Mouse (Mus musculus) cerebral cortex, adult 2 months (tissue): ENCODE data around the gene Adamtsl1.

Experiments used
- WGBS: fragments of 180-500 bp; shearing (Covaris S2); methylation state at CpG from one replicate; pipeline ENCODE4 v1.1.7; 2018; 5-methylcytosine and 5-hydroxymethylcytosine counted together

Adamtsl1 gene

GRCm38 (mm10) chr4:85513792-85514191 is at the start of gene Adamtsl1:
Gene Adamtsl1 (plus strand): TSS chr4:85514172.
- 3% methylated on average over 9 of the region's 9 CpGs for WGBS

DNA sequence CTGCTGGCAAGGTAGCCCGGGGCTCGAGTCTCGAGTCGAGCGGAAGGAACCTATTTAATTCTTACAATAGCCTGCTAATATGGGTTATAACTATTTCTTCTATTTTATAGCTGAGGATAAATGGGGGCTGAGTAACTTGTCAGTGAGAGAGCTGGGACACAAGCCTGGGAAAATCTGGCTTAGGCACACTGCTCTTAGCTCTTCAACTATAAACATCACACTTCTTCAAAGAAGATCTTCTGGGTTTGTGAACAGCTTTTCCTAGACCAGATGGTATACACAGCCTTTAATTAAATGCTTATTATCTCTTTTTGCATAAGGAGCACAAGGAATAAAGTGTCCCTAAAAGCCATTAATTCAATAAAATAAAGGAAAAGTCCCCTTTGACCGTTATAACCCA is 30.4 kb upstream of the Adamtsl1 start:
- WGBS, result 71% methylated on average over 6 of the region's 6 CpGs

GRCm38 (mm10) chr4:85486316-85486946 is 27.5 kb upstream of the Adamtsl1 start:
- WGBS, result 30% methylated on average over 10 of the region's 10 CpGs

GRCm38 (mm10) chr4:85505718-85506117 is 8.3 kb upstream of the Adamtsl1 start:
- 59% methylated on average over 3 of the region's 3 CpGs for WGBS

DNA sequence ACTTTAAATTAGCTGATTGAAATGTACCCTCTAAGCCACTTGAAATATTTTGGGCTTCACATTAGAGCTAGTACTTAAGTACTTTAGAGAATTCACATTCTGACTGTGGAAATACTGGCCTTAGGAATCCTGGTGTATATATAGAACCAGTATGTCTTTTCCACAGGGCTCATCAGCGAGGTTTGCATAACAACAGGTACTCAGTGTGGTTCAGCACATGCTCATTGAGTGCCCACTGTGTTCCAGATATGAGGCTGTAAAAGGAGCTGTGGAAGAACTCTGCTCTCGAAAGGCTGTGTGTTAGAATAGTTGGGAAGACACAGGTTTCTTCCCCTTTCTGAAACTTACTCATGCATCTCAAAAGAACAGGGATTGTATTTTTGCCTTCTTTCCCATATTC is 7.0 kb upstream of the Adamtsl1 start:
- 82% methylated on average over 2 of the region's 2 CpGs for WGBS

DNA sequence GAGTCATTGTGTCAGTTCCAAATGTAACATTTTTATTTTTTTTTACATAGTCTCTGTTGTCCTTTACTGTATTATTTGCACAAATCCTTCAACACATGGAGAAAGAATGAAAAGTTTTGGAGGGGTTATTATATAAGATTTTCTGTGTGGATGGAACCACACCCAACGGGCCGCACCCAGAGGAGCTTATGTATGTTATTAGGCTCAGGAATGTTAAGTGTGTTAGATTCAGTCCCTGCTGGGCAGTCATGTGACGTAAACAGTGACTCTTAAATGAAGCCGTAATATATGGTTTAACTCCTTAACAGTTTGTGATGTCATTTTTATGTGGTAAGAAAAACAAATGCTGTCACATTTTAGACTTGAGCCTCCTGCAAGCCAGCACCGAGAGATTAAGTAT is 6.5 kb upstream of the Adamtsl1 start:
- 83% methylated on average over 5 of the region's 5 CpGs for WGBS

DNA sequence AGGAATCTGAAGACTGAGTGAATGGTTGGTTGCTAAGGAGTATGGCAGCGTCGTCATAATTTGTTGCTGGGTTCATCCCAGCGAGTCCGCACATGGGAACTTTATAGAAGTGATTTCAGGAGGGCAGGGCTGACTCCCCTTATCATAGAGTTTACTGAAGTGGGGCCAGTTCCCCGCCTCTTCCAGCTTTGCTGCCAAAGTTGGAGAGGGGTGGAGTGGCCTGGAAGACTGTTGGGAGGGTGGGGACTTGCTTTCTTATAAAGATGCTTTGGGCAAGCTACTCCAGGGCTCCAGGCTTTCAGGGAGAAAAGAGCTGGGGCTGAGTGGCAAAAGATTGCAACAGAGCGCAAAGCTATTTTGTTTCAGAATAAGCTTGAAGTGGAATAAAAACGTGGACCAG is 684 bp upstream of the Adamtsl1 start:
- WGBS, result 37% methylated on average over 7 of the region's 7 CpGs

GRCm38 (mm10) chr4:85514205-85514681 is 271 bp downstream of the Adamtsl1 start:
- under 1% methylated on average over 33 of the region's 33 CpGs for WGBS

GRCm38 (mm10) chr4:85526966-85527566 is 13.1 kb downstream of the Adamtsl1 start:
- 83% methylated on average over 7 of the region's 7 CpGs for WGBS

DNA sequence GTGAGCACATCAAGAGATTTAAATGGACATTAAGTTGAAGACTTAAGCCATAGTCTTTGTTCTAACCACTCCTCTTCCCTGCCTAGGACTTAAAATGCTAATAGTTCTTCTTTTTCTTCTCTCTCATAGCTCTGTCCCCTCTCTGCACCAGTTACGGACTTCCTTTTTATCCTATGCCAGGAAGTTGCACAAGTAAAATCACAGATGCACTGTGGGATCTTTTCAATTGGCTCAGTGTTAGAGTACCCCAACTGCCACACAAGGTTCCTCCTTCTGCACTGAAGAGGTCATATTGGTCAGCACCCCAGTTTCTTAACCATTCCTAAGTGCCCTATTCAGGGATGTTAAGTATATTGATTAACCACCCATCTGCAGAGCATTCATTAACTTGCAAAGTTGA is 15.9 kb downstream of the Adamtsl1 start:
- 65% methylated on average over 1 of the region's 1 CpGs for WGBS

DNA sequence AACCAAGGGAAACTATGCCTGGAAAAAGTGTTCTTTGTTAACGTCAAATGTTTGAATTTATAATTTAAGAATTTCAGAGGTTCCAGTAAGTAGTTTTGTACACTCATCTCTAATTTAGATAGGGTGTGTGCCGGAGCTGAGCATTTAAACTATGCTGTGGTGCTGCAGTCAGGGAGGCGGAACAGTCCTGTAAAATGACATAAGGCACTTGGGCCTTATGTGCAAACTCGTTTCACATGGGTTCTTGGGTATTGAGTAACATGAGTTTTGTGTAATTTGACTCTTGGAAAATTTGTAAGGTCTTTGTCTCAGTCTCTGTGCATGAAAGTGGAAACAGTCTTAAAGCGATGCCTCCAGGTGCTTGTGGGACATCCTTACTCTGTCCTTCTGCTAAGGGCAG is 25.7 kb downstream of the Adamtsl1 start:
- WGBS, result 80% methylated on average over 5 of the region's 5 CpGs

GRCm38 (mm10) chr4:85543221-85543620 is 29.2 kb downstream of the Adamtsl1 start:
- WGBS, result 75% methylated on average over 4 of the region's 4 CpGs

GRCm38 (mm10) chr4:85554696-85555095 is 40.7 kb downstream of the Adamtsl1 start:
- WGBS, result 65% methylated on average over 3 of the region's 3 CpGs

- WGBS, result 68% methylated on average over 6 of the region's 6 CpGs
These were observed 45.8 kb downstream of the Adamtsl1 start for GRCm38 (mm10) chr4:85559753-85560152.

DNA sequence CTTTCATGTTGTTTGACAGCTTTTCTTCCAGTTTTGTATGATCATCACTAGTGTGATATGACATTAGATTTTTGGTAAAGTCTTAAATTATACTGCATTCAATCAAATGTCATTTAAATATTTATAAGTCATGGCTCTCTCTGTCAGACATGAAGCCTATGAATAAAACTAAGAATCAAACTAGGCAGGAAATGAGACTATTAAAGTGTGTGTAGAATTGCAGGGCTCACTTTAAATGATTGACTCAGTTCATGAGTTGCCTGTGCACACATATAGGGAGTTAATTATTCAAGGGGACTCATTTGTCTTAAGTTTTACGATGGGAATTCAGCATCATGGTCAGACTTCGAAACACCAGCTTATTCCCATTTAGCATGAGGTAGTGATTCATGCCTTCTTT is 71.5 kb downstream of the Adamtsl1 start:
- WGBS, result 87% methylated on average over 2 of the region's 2 CpGs

DNA sequence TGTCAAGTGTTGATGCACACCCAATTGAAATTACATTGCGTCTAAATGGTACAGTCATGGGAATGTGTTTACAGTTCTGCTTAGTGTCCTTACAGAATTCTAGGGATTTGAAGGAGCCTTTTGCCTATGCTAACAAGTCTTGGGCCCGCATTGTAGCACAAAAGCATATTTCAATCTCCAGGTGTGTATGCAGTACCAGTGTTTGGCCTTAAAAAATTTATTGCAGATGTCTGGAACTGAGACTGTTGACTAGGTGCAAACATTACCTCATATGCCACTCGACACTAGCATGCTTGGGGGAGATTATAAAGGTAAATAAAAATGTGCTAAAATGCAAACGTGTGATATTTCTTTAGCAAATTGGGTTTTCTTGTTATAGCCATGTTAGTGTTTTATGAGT is 75.0 kb downstream of the Adamtsl1 start:
- WGBS, result 89% methylated on average over 4 of the region's 4 CpGs

GRCm38 (mm10) chr4:85591037-85591436 is 77.1 kb downstream of the Adamtsl1 start:
- 73% methylated on average over 7 of the region's 7 CpGs for WGBS

DNA sequence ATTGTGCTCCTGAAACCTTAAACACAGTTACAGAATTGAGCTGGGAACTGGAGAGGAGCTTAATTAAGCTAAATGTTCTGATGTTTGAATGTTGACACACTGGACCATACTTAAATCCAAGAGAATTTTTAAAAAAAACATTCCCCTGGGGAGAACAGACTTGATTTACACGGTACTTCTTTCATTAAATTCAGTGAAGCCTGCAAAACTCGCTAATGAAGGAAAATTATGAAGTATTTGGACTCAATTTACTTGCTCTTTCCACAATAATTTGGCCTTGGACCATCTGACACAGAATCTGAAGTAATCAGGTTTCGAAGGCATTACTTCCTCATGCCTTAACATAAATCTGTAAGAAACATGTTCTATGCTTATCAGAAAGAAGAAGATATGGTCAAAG is 99.4 kb downstream of the Adamtsl1 start:
- WGBS, result 86% methylated on average over 3 of the region's 3 CpGs

DNA sequence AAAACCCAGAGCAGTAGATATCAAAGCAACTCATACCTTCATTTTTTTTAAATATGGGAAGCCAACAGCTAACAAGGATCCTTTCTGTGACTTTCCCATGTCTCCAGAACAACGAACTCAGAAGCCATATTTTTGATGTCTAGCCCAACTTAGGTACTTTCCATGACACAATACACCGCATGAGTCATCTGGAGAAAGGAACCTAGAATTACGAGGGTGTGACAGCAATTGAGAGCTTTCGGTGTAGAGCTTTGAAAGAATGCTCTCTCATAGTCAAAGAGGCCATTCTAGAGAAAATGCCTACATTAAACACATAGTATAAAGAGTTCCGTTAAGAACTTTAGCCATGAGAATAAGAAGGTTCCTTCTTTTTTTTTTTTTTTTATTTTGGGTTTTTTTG is 104.8 kb downstream of the Adamtsl1 start:
- WGBS, result 76% methylated on average over 5 of the region's 5 CpGs

DNA sequence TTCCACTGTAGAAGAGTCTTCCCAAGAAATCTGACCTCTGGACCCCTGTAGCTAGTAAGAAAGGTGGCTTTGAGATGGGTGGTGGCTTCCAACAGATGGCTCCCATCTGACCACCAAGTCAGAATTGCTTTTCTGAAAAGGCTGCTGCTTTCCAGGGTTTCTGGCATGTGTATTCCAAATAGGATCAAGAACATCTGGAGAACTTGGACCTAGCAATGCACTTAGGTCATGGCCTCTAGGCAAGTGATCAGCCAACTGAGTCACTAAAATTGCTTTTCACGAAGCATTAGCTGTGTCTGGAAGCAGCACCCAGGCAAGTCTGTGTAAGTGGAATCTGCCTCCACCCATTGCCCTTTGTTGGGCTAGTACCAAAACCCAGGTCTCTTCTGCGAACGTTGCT is 105.3 kb downstream of the Adamtsl1 start:
- 89% methylated on average over 3 of the region's 3 CpGs for WGBS

DNA sequence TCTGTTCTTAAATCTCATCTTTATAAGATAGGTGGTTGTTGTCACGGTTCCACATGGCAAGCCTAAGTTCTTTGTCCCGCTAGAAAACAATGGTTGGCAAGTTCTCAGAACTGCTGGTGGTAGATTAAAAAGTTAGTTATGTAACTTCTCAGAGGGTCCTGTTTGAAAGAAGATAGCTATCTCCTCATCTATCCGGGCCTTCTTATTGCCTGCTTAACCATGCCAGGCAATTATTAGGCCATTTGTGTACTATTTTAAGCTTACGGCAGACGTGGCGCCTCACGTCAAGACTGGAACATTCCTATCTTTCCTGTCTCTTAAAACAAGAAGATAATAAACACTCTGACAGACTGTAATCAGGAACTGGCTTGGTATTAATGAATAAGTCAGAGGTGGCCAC is 115.4 kb downstream of the Adamtsl1 start:
- WGBS, result 86% methylated on average over 7 of the region's 7 CpGs

GRCm38 (mm10) chr4:85669271-85669670 is 155.3 kb downstream of the Adamtsl1 start:
- 87% methylated on average over 5 of the region's 5 CpGs for WGBS

- WGBS, result 78% methylated on average over 1 of the region's 1 CpGs
These were observed 155.8 kb downstream of the Adamtsl1 start for GRCm38 (mm10) chr4:85669735-85670134.

GRCm38 (mm10) chr4:85672290-85672689 is 158.3 kb downstream of the Adamtsl1 start:
- whole genome bisulfite sequencing, result 77% methylated on average over 4 of the region's 4 CpGs
